Mouse (Mus musculus) small intestine, adult 2 months (tissue): ENCODE measurements around the gene Glt1d1. TPM values are rescaled to one million over a fixed set of nuclear protein-coding genes. Genes with fewer than 3 reads are reported as not detected.

Source experiments
- H3K27ac ChIP-seq: fragments of 200-500 bp; 2 replicates; pipeline ENCODE4 v1.5.1; 2012; ENCODE audit warnings: low read depth, low read length, control low read depth, inconsistent platforms; ENCODE audit not compliant: insufficient read depth
- H3K27me3 ChIP-seq: fragments of 200-500 bp; 2 replicates; pipeline ENCODE4 v1.6.1; 2012; ENCODE audit warnings: mild to moderate bottlenecking, moderate library complexity, low read length, inconsistent platforms; ENCODE audit not compliant: control insufficient read depth, insufficient read depth
- H3K36me3 ChIP-seq: fragments of 200-500 bp; 2 replicates; pipeline ENCODE4 v1.6.1; 2012; ENCODE audit warnings: mild to moderate bottlenecking, low read length, control low read depth, inconsistent platforms; ENCODE audit not compliant: control insufficient read depth, insufficient read depth
- H3K4me1 ChIP-seq: fragments of 200-500 bp; 2 replicates; pipeline ENCODE4 v1.6.1; 2012; ENCODE audit warnings: low read length, inconsistent platforms, mixed read lengths; ENCODE audit not compliant: control insufficient read depth, insufficient read depth, insufficient read length
- H3K4me3 ChIP-seq: fragments of 200-500 bp; 2 replicates; pipeline ENCODE4 v1.5.1; 2012; ENCODE audit warnings: low read depth, mild to moderate bottlenecking, control low read depth, inconsistent platforms, low read length, moderate library complexity
- CTCF ChIP-seq: fragments of 200-500 bp; IDR thresholded peaks from 2 replicates; pipeline ENCODE4 v1.5.1; 2012; ENCODE audit warnings: low read depth, mild to moderate bottlenecking, control low read depth, inconsistent platforms, low read length, moderate library complexity, mixed read lengths; ENCODE audit not compliant: insufficient replicate concordance, insufficient read length; ENCODE audit errors: extremely low read depth
- POLR2A ChIP-seq: fragments of 200-500 bp; IDR thresholded peaks from 2 replicates; pipeline ENCODE4 v1.6.1; 2012; ENCODE audit warnings: low read depth, mild to moderate bottlenecking, control low read depth, inconsistent platforms, low read length, moderate library complexity
- WGBS: fragments of 180-500 bp; shearing (Covaris S2); methylation state at CpG from one replicate; pipeline ENCODE4 v1.1.7; 2018; 5-methylcytosine and 5-hydroxymethylcytosine counted together
- polyA plus RNA-seq: library from polyadenylated mRNA; depleted of rRNA; stranded (reverse); fragments of >200 nt; gene quantifications from 2 replicates; pipeline ENCODE4 v1.2.3, GENCODE M21; 2012

The Glt1d1 gene
- polyA plus RNA-seq, 1 experiment: 0.65 TPM

DNA sequence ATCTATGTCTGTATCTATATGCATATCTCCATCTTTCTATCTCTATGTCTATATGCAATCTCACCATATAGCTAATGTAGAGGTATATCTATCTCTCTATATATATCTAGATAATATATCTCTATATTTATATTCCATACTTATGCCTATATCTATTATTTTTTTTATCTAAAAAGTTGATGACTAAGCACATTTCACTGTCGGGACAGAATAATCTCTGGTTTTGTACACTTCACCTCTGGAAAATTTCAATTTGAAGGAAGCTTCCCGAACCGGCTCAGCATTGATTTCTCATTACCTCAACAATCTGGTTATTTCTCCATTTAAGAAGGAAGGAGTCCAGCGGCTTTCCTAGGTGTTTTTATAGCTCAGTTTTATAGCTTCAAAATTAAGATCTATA lies 64.5 kb downstream of the Glt1d1 start:
- 90% methylated on average over 4 of the region's 4 CpGs for WGBS
- no peak for TF ChIP-seq POLR2A
- TF ChIP-seq CTCF: no peak
- no peak overlapping the region for H3K27ac ChIP-seq
- H3K36me3 ChIP-seq: no peaks in the 10 kb centered on the region
- no peaks in the 10 kb centered on the region for H3K4me1 ChIP-seq
- H3K4me3 ChIP-seq: no peak overlapping the region
- no peaks in the 10 kb centered on the region for H3K27me3 ChIP-seq

DNA sequence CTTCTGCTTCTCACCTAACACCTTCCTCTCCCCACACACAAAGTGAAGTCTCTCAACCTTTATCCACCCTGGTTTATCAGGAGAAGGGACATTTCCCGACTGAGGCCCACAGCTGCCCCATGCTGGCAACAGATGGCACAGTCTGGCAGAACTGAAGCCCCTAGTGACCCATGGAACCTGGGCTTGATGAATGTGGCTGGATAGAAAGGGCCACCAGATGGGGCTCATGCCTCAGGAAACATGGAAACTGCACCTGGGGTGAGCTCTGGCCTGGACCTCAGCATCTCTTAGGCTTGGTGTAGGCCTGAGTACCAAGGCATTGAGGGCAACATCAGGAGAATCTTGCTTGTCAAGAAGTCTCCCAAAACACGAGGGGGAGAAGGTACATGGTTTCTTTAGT lies 66.5 kb downstream of the Glt1d1 start:
- TF ChIP-seq POLR2A: no peak
- TF ChIP-seq CTCF: no peak
- 63% methylated on average over 2 of the region's 2 CpGs for WGBS
- Histone ChIP-seq H3K4me3 (no peak overlapping the region), H3K27me3 (no peaks in the 10 kb centered on the region), H3K27ac (no peak overlapping the region), H3K4me1 (no peaks in the 10 kb centered on the region), H3K36me3 (no peaks in the 10 kb centered on the region)

DNA sequence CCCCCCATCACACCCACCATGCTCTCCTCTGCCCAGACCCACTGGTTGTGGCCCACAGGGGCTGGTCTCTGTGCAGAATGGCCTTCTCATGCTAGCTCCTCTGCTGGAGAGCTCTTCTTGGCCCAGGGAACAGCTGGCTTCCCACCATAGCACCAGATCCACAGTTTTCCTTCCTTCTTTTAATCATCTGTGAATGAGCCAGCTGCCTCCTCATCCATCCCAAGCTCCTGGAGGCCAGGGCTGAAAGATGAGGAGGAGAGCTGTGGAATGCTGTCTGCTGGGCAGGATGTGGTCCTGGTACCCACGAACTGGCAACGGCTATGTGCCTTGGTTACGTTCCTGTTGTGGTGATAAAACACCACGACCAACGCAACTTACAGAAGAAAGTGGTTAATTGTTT lies 67.6 kb downstream of the Glt1d1 start:
- H3K27ac ChIP-seq: no peak overlapping the region
- 78% methylated on average over 5 of the region's 5 CpGs for WGBS
- H3K27me3 ChIP-seq: no peaks in the 10 kb centered on the region
- TF ChIP-seq CTCF (no peak), POLR2A (no peak)
- H3K36me3 ChIP-seq: no peaks in the 10 kb centered on the region
- no peaks in the 10 kb centered on the region for H3K4me1 ChIP-seq
- no peak overlapping the region for H3K4me3 ChIP-seq

DNA sequence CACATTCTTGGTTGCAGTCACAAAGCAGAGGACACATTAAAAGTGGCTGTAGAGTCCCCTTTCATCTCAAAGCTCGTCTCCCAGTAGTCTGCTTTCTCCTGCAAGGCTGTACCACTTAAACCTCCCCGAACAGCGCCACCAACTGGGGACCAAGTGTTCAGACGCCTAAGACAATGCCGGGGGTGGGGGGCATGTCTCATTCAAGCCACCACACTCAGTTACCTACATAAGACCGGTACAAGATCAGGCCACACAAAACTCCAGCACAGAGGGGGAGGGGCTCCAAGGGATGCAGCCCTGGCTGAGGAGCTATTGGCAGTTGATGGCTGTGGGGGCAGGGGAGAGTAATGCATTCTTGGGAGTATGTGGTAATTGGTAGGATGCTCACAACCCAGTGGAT lies 68.1 kb downstream of the Glt1d1 start:
- H3K4me3 ChIP-seq: no peak overlapping the region
- 68% methylated on average over 6 of the region's 6 CpGs for WGBS
- H3K27me3 ChIP-seq: no peaks in the 10 kb centered on the region
- H3K36me3 ChIP-seq: no peaks in the 10 kb centered on the region
- TF ChIP-seq CTCF: no peak
- no peak for TF ChIP-seq POLR2A
- no peak overlapping the region for H3K27ac ChIP-seq
- H3K4me1 ChIP-seq: no peaks in the 10 kb centered on the region

DNA sequence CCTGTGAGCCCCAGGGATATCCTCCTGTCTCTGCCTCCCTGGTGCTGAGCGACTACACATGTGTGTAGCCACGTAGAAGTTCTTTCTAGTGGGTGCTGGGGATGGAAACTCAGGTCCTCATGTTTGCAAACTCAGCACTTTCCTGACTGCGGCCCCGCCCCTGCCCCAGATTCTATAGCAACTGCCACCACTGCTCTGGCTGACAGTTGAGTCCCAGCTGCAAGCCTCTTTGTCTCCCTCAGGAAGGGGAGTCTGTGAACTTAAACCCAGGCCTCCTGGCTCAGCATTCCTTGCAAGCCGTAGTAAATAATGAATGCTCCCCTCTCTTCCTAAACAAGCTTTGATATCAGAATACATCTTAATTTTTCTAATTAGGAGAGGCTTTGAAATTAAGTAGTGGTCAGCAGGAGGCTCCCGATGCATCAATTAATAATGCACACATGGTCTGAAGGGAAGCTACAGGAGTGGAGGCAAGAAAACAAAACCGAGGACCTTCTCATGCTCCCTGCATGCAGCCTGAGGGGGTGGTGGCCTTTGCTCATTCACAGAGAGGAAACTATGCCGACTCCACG lies 71.6 kb downstream of the Glt1d1 start:
- Histone ChIP-seq H3K4me1 (no peaks in the 10 kb centered on the region), H3K36me3 (no peaks in the 10 kb centered on the region), H3K4me3 (no peak overlapping the region), H3K27ac (no peak overlapping the region), H3K27me3 (no peaks in the 10 kb centered on the region)
- TF ChIP-seq POLR2A (no peak), CTCF (no peak)
- WGBS: 75% methylated on average over 9 of the region's 9 CpGs

DNA sequence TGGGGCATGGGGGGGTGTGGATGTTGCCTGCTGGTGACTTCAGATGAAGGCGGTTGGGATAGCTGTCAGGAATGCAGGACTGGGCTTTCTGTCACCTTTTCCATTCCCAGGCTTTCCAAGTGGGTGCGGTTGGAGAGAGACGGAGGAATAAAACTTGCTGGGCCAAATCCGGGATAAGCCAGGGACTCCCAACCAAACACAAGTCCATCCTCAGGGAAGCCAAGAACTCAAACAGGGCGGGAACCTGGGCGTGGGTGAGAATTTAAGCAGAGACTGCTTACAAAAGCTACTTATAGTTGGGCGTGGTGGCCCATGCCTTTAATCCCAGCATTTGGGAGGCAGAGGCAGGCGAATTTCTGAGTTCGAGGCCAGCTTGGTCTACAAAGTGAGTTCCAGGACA lies 73.2 kb downstream of the Glt1d1 start:
- TF ChIP-seq CTCF (no peak), POLR2A (no peak)
- no peak overlapping the region for H3K27ac ChIP-seq
- 85% methylated on average over 9 of the region's 9 CpGs for WGBS

DNA sequence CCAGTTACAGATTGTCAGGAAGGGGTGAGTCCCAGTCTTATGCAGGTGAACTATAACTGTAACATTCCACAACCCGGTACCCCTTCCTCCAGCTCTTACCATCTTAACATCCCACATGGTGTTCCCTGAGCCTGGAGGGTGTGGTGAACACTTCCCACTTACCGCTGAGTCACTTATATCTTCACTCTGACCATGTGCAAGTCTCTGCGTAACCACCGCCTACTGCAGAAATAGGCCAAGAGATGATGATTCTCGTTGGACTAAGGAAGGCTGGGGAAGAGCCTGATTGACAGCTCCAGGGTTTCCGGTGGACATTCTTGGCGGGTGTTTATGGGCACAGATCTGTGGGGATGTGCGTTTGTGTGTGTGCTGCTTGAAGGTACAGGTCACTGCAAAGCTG lies 73.9 kb downstream of the Glt1d1 start:
- WGBS: 92% methylated on average over 8 of the region's 8 CpGs
- H3K36me3 ChIP-seq: no peaks in the 10 kb centered on the region
- TF ChIP-seq POLR2A: no peak
- TF ChIP-seq CTCF: no peak

More for the DNA sequence above, 73.2 kb downstream of the Glt1d1 start:
- no peaks in the 10 kb centered on the region for H3K27me3 ChIP-seq
- no peaks in the 10 kb centered on the region for H3K36me3 ChIP-seq
- H3K4me3 ChIP-seq: no peak overlapping the region
- H3K4me1 ChIP-seq: no peaks in the 10 kb centered on the region

DNA sequence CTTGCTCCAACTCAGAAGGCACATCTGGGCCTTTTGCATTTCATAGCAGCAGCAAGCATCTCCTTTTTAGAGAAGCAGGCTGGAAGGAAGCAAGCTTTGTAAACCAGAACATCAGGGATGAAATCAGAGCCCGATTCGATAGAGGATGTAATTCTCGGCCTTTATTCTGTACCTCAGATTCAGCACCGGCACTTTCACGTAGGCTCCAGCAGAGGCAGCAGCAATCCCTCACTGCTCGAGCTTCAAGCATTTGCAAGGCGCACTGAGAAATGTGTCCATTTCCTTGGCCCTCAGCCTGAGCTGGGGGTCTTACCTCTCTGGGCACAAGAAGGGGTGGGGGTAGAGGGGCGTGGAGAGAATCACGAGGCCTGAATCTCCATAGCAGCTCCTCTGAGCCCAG lies 76.1 kb downstream of the Glt1d1 start:
- H3K27ac ChIP-seq: no peak overlapping the region
- H3K36me3 ChIP-seq: no peaks in the 10 kb centered on the region
- no peak for TF ChIP-seq POLR2A
- TF ChIP-seq CTCF: no peak
- WGBS: 76% methylated on average over 9 of the region's 9 CpGs
- H3K4me3 ChIP-seq: no peak overlapping the region
- no peaks in the 10 kb centered on the region for H3K27me3 ChIP-seq
- no peaks in the 10 kb centered on the region for H3K4me1 ChIP-seq

More for the DNA sequence above, 73.9 kb downstream of the Glt1d1 start:
- Histone ChIP-seq H3K27me3 (no peaks in the 10 kb centered on the region), H3K4me1 (no peaks in the 10 kb centered on the region), H3K27ac (no peak overlapping the region), H3K4me3 (no peak overlapping the region)
